Mouse (Mus musculus) neural tube, embryonic 15.5 days (tissue): Measurements from ENCODE around the gene Ddr2. TPM values are rescaled to one million over a fixed set of nuclear protein-coding genes. Genes with fewer than 3 reads are reported as not detected.
"Not testable (repeated sequence)": the region's sequence is repeated elsewhere in the genome, so short reads cannot be mapped to it uniquely, and the experiment has no call there.

Experiments used
- ATAC-seq: fragments of 200-750 bp; cut with Nextera tagmentation; 2 replicates; pipeline ENCODE4 v1.8.0; 2017; ENCODE audit warnings: mild to moderate bottlenecking, moderate TSS enrichment, moderate library complexity; ENCODE audit not compliant: low FRiP score
- H3K27ac ChIP-seq: fragments of 300-500 bp; sonication (generic); replicated peaks from 2 replicates; pipeline ENCODE4 v1.5.1; 2015; ENCODE audit warnings: mild to moderate bottlenecking, inconsistent platforms
- H3K27me3 ChIP-seq: fragments of 300-500 bp; sonication (generic); replicated peaks from 2 replicates; pipeline ENCODE4 v1.6.1; 2015; ENCODE audit warnings: inconsistent platforms
- H3K36me3 ChIP-seq: fragments of 300-500 bp; sonication (generic); 2 replicates; pipeline ENCODE4 v1.6.1; 2015; ENCODE audit warnings: inconsistent platforms
- H3K4me1 ChIP-seq: fragments of 300-500 bp; sonication (generic); 2 replicates; pipeline ENCODE4 v1.6.1; 2015; ENCODE audit warnings: inconsistent platforms
- H3K4me2 ChIP-seq: fragments of 300-500 bp; sonication (generic); 2 replicates; pipeline ENCODE4 v1.6.1; 2015; ENCODE audit warnings: inconsistent platforms, mild to moderate bottlenecking, moderate library complexity
- H3K4me3 ChIP-seq: fragments of 300-500 bp; sonication (generic); replicated peaks from 2 replicates; pipeline ENCODE4 v1.5.1; 2015; ENCODE audit warnings: mild to moderate bottlenecking, inconsistent platforms
- H3K9ac ChIP-seq: fragments of 300-500 bp; sonication (generic); replicated peaks from 2 replicates; pipeline ENCODE4 v1.6.1; 2015; ENCODE audit warnings: mild to moderate bottlenecking, inconsistent platforms
- H3K9me3 ChIP-seq: fragments of 300-500 bp; sonication (generic); replicated peaks from 2 replicates; pipeline ENCODE4 v1.6.1; 2016; ENCODE audit warnings: inconsistent platforms
- WGBS: fragments of 180-500 bp; shearing (Covaris S2); methylation state at CpG from one replicate; pipeline ENCODE4 v1.1.7; 2015; ENCODE audit warnings: mixed read lengths; 5-methylcytosine and 5-hydroxymethylcytosine counted together
- polyA plus RNA-seq: library from polyadenylated mRNA; unstranded; fragments of >200 nt; fragmentation: Nextera tagmentation; extraction: Ambion mirVana; gene quantifications from 2 replicates; pipeline ENCODE4 v1.2.1, GENCODE M21; 2015

Ddr2 gene
- polyA plus RNA-seq, 1 experiment from 2014 or later: 8.4 TPM

DNA sequence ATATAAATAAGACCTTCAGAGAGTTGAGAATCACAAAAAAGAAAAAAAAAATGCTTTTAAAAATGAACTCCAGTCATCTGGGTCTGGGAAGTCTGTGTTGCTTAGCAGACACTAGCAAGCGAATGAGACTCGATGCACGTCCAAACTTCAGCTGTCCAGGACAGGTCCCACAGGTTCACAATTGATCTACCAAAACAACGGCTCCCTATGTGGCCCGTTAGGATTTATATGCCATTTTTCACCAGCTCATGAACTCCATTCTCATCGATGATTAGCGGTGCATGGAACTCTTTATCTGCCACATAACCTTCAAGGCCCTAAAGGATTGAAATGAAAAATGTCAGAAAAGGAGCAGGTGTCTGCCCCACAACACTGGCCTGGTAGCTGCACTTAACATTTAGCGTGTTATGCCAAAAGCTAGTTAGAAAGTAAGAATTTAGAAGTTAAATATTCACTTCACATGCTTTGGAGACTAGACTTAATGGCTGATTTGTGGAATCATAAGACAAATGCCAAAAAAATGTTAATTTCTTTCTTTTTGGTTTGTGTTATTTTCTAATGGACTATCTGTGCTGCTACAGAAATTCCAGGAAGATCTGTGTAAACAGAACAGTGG, 31.8 kb upstream of the Ddr2 start:
- Histone ChIP-seq H3K27ac (no peak overlapping the region), H3K9me3 (no peaks in the 10 kb centered on the region), H3K27me3 (no peaks in the 10 kb centered on the region), H3K9ac (no peak overlapping the region), H3K4me1 (no peaks in the 10 kb centered on the region), H3K36me3 (peaks cover 21% of the 10 kb centered on the region), H3K4me3 (no peak overlapping the region), H3K4me2 (no peak overlapping the region)
- 81% methylated on average over 8 of the region's 8 CpGs for WGBS
- no peak for ATAC-seq

DNA sequence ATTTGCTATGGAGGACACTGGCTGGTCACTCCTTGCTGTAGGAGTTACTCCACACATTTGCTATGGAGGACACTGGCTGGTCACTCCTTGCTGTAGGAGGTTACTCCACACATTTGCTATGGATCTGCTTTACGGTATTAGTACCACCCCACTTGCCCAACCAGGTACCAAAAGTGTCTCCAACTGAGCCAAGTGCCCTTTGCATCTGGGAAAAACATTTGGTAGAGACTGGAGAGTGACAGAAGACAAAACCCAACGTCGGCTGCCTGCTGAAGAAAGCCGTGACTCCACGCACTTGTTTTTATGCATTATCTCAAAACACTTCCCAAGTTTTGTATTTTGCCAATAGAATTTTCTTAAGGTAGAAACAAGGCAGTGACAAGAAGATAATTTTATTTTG, 31.1 kb upstream of the Ddr2 start:
- no peak overlapping the region for H3K4me3 ChIP-seq
- no peak overlapping the region for H3K9ac ChIP-seq
- H3K9me3 ChIP-seq: no peaks in the 10 kb centered on the region
- H3K36me3 ChIP-seq: peaks cover 21% of the 10 kb centered on the region
- ATAC-seq: no peak
- H3K4me2 ChIP-seq: no peak overlapping the region
- H3K4me1 ChIP-seq: no peaks in the 10 kb centered on the region
- no peaks in the 10 kb centered on the region for H3K27me3 ChIP-seq
- whole genome bisulfite sequencing: 93% methylated on average over 5 of the region's 5 CpGs
- no peak overlapping the region for H3K27ac ChIP-seq

DNA sequence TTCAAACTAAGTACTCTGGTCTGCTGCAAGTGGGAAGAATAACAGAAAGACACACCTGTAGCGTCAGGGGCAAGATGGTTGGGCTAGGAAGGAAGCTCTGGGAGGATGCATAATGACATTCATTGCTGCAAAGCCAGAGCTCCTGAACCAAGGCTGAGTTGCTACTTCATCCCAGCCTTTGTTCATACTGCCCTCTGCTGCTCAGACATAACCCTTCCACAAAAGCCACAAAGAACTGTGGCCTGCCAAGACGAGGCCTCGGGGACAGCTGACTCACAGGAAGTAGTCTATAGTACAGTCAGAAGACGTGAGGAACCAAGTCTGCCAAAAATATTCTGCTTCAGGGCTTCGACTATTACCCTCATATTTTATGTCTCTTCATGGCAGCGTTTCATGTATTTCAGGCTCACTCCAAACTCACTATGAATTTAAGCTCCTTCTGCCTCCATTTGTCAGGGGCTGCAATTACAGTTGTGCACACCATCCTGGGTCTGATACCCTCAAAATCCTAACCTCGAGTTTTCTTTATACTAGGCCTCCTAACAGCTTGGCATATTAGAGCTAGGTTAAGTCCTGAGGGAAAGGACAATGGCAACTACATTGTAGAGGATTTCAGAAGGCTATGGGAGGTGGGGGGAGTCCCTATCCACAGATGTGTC, 25.9 kb upstream of the Ddr2 start:
- Histone ChIP-seq H3K9me3 (no peaks in the 10 kb centered on the region), H3K4me2 (no peak overlapping the region), H3K36me3 (peaks cover 5% of the 10 kb centered on the region; the same call in 1 of the 2 replicates), H3K27me3 (no peaks in the 10 kb centered on the region), H3K27ac (no peak overlapping the region), H3K4me3 (no peak overlapping the region), H3K9ac (no peak overlapping the region), H3K4me1 (no peaks in the 10 kb centered on the region)
- ATAC-seq: peak; percentile 87
- WGBS: 28% methylated on average over 7 of the region's 7 CpGs

DNA sequence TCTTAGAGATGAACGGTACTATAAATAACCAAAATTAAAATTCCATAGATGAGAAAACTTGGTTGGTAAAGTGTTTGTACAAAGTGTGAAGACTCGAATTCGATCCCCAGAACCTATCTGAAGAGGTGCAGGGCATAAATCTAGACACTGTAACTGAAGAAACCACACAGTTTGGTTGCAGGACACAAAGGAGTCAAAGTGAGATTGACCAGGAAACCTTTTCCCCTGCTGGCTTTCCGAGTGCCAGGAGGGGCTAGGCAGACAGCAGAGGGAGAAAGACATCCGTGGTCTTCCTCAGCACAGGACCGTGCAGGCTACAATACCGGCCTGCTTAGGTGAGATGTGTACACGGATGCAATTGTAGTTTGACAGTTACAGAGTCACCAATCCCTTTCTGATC, 23.7 kb upstream of the Ddr2 start:
- H3K27ac ChIP-seq: no peak overlapping the region
- no peak overlapping the region for H3K9ac ChIP-seq
- 86% methylated on average over 8 of the region's 8 CpGs for WGBS
- H3K36me3 ChIP-seq: no peaks in the 10 kb centered on the region
- H3K4me1 ChIP-seq: no peaks in the 10 kb centered on the region
- H3K4me3 ChIP-seq: no peak overlapping the region
- H3K27me3 ChIP-seq: no peaks in the 10 kb centered on the region
- H3K4me2 ChIP-seq: no peak overlapping the region
- H3K9me3 ChIP-seq: no peaks in the 10 kb centered on the region
- no peak for ATAC-seq

DNA sequence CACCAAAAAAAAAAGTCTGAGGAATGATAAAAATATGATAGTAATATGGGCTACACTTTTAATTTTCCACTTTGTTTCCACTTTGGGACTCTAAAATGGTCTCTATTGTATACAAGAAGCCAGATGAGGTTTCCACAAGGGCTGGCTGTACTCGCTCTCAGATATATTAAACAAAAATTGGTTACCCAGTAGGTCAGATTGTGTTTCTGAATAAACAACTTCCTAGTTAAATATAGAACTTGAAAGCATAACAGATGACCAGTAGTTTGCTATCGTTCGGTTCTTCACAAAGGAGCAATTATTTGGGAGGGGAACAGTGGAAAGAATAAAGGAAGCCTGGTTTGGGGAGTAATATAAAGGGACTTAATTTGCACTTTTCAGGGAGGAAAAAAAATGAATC, 20.4 kb upstream of the Ddr2 start:
- ATAC-seq: no peak

GRCm38 (mm10) chr1:170124644-170125043, 14.1 kb upstream of the Ddr2 start:
- Histone ChIP-seq H3K4me2 (no peak overlapping the region), H3K27me3 (no peaks in the 10 kb centered on the region), H3K9me3 (no peaks in the 10 kb centered on the region), H3K36me3 (no peaks in the 10 kb centered on the region), H3K4me3 (no peak overlapping the region), H3K9ac (no peak overlapping the region), H3K4me1 (no peaks in the 10 kb centered on the region), H3K27ac (no peak overlapping the region)
- ATAC-seq: no peak
- 46% methylated on average over 2 of the region's 2 CpGs for WGBS

More for the DNA sequence above, 20.4 kb upstream of the Ddr2 start:
- Histone ChIP-seq H3K27me3 (no peaks in the 10 kb centered on the region), H3K9me3 (no peaks in the 10 kb centered on the region), H3K4me1 (no peaks in the 10 kb centered on the region), H3K4me3 (no peak overlapping the region), H3K4me2 (no peak overlapping the region), H3K9ac (no peak overlapping the region), H3K27ac (no peak overlapping the region), H3K36me3 (no peaks in the 10 kb centered on the region)
- 75% methylated on average over 3 of the region's 3 CpGs for WGBS

- H3K4me1 ChIP-seq: no peaks in the 10 kb centered on the region; the same call in 1 of the 2 replicates
- no peaks in the 10 kb centered on the region for H3K9me3 ChIP-seq
- no peak overlapping the region for H3K4me2 ChIP-seq
- H3K27me3 ChIP-seq: no peaks in the 10 kb centered on the region
- 80% methylated on average over 6 of the region's 6 CpGs for WGBS
- H3K27ac ChIP-seq: no peak overlapping the region
- no peak overlapping the region for H3K4me3 ChIP-seq
- ATAC-seq: no peak
- H3K36me3 ChIP-seq: no peaks in the 10 kb centered on the region
- no peak overlapping the region for H3K9ac ChIP-seq
These were observed 3.1 kb upstream of the Ddr2 start for GRCm38 (mm10) chr1:170113616-170114015.

- no peak overlapping the region for H3K9ac ChIP-seq
- H3K4me2 ChIP-seq: no peak overlapping the region
- WGBS: 93% methylated on average over 10 of the region's 10 CpGs
- no peaks in the 10 kb centered on the region for H3K36me3 ChIP-seq
- no peaks in the 10 kb centered on the region for H3K9me3 ChIP-seq
- no peaks in the 10 kb centered on the region for H3K27me3 ChIP-seq
- no peak for ATAC-seq
- H3K4me1 ChIP-seq: no peaks in the 10 kb centered on the region; the same call in 1 of the 2 replicates
- H3K4me3 ChIP-seq: no peak overlapping the region
- no peak overlapping the region for H3K27ac ChIP-seq
These were observed 1.7 kb upstream of the Ddr2 start for GRCm38 (mm10) chr1:170112261-170112660.

- ATAC-seq: no peak
- Histone ChIP-seq H3K4me1 (no peaks in the 10 kb centered on the region; the same call in 1 of the 2 replicates), H3K36me3 (no peaks in the 10 kb centered on the region), H3K27me3 (no peaks in the 10 kb centered on the region), H3K4me3 (no peak overlapping the region), H3K9ac (no peak overlapping the region), H3K27ac (no peak overlapping the region), H3K4me2 (no peak overlapping the region; the same call in 1 of the 2 replicates), H3K9me3 (no peaks in the 10 kb centered on the region)
- 88% methylated on average over 16 of the region's 16 CpGs for WGBS
These were observed 1.2 kb upstream of the Ddr2 start for GRCm38 (mm10) chr1:170111651-170112226.

GRCm38 (mm10) chr1:170109776-170110515, 616 bp downstream of the Ddr2 start:
- ATAC-seq: no peak
- peak overlapping the region; percentile 27 for H3K4me2 ChIP-seq
- H3K4me1 ChIP-seq: no peaks in the 10 kb centered on the region; the same call in 1 of the 2 replicates
- peak overlapping the region; percentile 64 for H3K27ac ChIP-seq
- 83% methylated on average over 19 of the region's 19 CpGs for WGBS
- H3K9ac ChIP-seq: no peak overlapping the region
- no peaks in the 10 kb centered on the region for H3K36me3 ChIP-seq
- peak overlapping the region; percentile 23 for H3K4me3 ChIP-seq
- H3K27me3 ChIP-seq: no peaks in the 10 kb centered on the region
- H3K9me3 ChIP-seq: no peaks in the 10 kb centered on the region

DNA sequence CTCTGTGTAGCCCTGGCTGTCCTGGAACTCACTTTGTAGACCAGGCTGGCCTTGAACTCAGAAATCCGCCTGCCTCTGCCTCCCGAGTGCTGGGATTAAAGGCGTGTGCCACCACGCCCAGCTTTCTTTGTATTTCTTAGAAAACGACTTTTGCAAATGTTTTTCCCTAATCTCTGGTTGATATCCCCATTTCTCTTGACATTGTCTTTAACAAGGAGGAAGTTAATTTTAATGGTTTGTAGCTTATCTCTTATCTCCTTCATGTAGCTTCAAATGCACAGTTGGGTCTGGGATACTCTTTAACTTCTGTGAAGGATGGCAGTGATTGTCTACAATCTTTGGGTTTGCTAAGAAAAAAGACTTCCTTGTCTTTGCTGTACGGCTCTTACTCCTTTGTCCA, 7.7 kb downstream of the Ddr2 start:
- H3K27me3 ChIP-seq, H3K9ac ChIP-seq, H3K36me3 ChIP-seq, H3K4me3 ChIP-seq, H3K4me2 ChIP-seq, H3K4me1 ChIP-seq, H3K27ac ChIP-seq, H3K9me3 ChIP-seq, ATAC-seq: not testable (repeated sequence)
- WGBS: 96% methylated on average over 6 of the region's 6 CpGs
